Mouse (Mus musculus) embryonic fibroblast, embryonic 13.5 days (primary cell): Measurements from ENCODE around the gene App.

ENCODE experiments used
- CTCF ChIP-seq: IDR thresholded peaks from 2 replicates; pipeline ENCODE4 v1.5.1; 2011; ENCODE audit warnings: mild to moderate bottlenecking, control low read depth, low read length, moderate library complexity, borderline replicate concordance; ENCODE audit not compliant: insufficient read depth
- POLR2A ChIP-seq: IDR thresholded peaks from 2 replicates; pipeline ENCODE4 v1.6.1; 2011; ENCODE audit warnings: low read depth, mild to moderate bottlenecking, control low read depth, low read length, moderate library complexity

DNA sequence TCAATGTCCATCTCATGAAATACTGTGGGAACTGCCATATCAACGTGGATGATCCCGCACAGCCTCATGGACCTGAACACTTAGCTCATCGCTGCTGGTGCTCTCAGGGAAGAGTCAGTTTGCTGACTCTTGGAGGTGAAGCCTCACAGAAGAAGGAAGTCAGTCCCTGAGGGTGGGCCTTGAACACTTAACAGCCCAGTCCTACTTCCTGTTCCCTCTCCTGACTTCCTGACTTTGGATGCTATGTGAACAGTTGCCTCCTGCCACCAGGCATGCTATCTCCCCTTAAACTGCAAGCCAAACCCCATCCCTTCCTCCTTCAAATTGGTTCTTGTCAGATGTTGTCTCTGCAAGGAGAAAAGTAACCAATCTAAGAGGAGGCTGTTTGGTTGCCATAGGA is 188.2 kb downstream of the App start:
- no peak for TF ChIP-seq CTCF
- TF ChIP-seq POLR2A: no peak
